Mouse (Mus musculus) MEL (cell line): ENCODE results near the gene Cd248. TPM values are rescaled to one million over a fixed set of nuclear protein-coding genes. Genes with fewer than 3 reads are reported as not detected.

Experiments used
- DNase-seq: peaks from one replicate; pipeline ENCODE4 v3.0.0; 2011; ENCODE audit warnings: low read depth, low spot score
- H3K27ac ChIP-seq: 2 replicates; pipeline ENCODE4 v1.5.1; 2012; ENCODE audit warnings: low read depth, mild to moderate bottlenecking, control low read depth, low read length, moderate library complexity; ENCODE audit not compliant: control insufficient read depth
- H3K27me3 ChIP-seq, 2 experiments: fragments of 150-350 bp in 1 of 2; sonication (generic) in 1 of 2; 2 replicates each; pipeline ENCODE4 v1.6.1; 2012; ENCODE audit warnings: low read length in 2 of 2, mild to moderate bottlenecking in 2 of 2, improper control_type of control experiment in 1 of 2, moderate library complexity in 1 of 2; ENCODE audit not compliant: insufficient read depth in 2 of 2, control insufficient read depth in 1 of 2
- H3K36me3 ChIP-seq, 2 experiments: 2 replicates each; pipeline ENCODE4 v1.6.1; 2012 to 2014; ENCODE audit warnings: low read length in 2 of 2, improper control_type of control experiment in 1 of 2, inconsistent platforms in 1 of 2, mild to moderate bottlenecking in 1 of 2; ENCODE audit not compliant: insufficient read depth in 2 of 2, control insufficient read depth in 1 of 2
- H3K4me1 ChIP-seq, 2 experiments: fragments of 150-350 bp in 1 of 2; sonication (generic) in 1 of 2; 2 replicates each; pipeline ENCODE4 v1.6.1; 2012; ENCODE audit warnings: low read length in 2 of 2, improper control_type of control experiment in 1 of 2, mild to moderate bottlenecking in 1 of 2; ENCODE audit not compliant: insufficient read depth in 2 of 2, control insufficient read depth in 1 of 2
- H3K4me3 ChIP-seq, 2 experiments: fragments of 150-350 bp in 1 of 2; sonication (generic) in 1 of 2; 2 replicates each; pipeline ENCODE4 v1.5.1; 2012; ENCODE audit warnings: low read depth in 2 of 2, low read length in 2 of 2, mild to moderate bottlenecking in 2 of 2, moderate library complexity in 2 of 2, control low read depth in 1 of 2, improper control_type of control experiment in 1 of 2; ENCODE audit not compliant: control insufficient read depth in 1 of 2, insufficient read depth in 1 of 2
- H3K79me2 ChIP-seq: 2 replicates; pipeline ENCODE4 v1.6.1; 2012; ENCODE audit warnings: mild to moderate bottlenecking, low read length, moderate library complexity; ENCODE audit not compliant: control insufficient read depth, poor library complexity, insufficient read depth
- H3K9ac ChIP-seq: 2 replicates; pipeline ENCODE4 v1.6.1; 2012; ENCODE audit warnings: low read depth, mild to moderate bottlenecking, control low read depth, low read length, moderate library complexity; ENCODE audit not compliant: control insufficient read depth, poor library complexity, severe bottlenecking
- H3K9me3 ChIP-seq: fragments of 150-350 bp; sonication (generic); replicated peaks from 2 replicates; pipeline ENCODE4 v1.6.1; 2012; ENCODE audit warnings: mild to moderate bottlenecking, low read length, improper control_type of control experiment, moderate library complexity; ENCODE audit not compliant: insufficient read depth
- BHLHE40 ChIP-seq: IDR thresholded peaks from 2 replicates; pipeline ENCODE4 v1.6.1; 2012; ENCODE audit warnings: low read depth, mild to moderate bottlenecking, inconsistent platforms, low read length, improper control_type of control experiment, borderline replicate concordance
- CHD1 ChIP-seq: IDR thresholded peaks from 2 replicates; pipeline ENCODE4 v1.6.1; 2012; ENCODE audit warnings: low read depth, mild to moderate bottlenecking, inconsistent platforms, low read length, improper control_type of control experiment
- CHD2 ChIP-seq: IDR thresholded peaks from 2 replicates; pipeline ENCODE4 v1.6.1; 2011; ENCODE audit warnings: low read length, improper control_type of control experiment
- CTCF ChIP-seq, 3 experiments: IDR thresholded peaks in 2 of 3; conservative IDR thresholded peaks in 1 of 3; 2 replicates each; pipeline ENCODE4 v1.5.1; 2011 to 2012; ENCODE audit warnings: low read length in 3 of 3, low read depth in 2 of 3, mild to moderate bottlenecking in 2 of 3, improper control_type of control experiment in 1 of 3, inconsistent platforms in 1 of 3, mixed read lengths in 1 of 3, moderate library complexity in 1 of 3; ENCODE audit not compliant: control insufficient read depth in 1 of 3, insufficient read depth in 1 of 3, poor library complexity in 1 of 3, severe bottlenecking in 1 of 3
- ETS1 ChIP-seq: IDR thresholded peaks from 2 replicates; pipeline ENCODE4 v1.6.1; 2012; ENCODE audit warnings: low read depth, mild to moderate bottlenecking, inconsistent platforms, low read length, improper control_type of control experiment, moderate library complexity
- MAFK ChIP-seq: IDR thresholded peaks from 2 replicates; pipeline ENCODE4 v1.6.1; 2011; ENCODE audit warnings: low read depth, mild to moderate bottlenecking, low read length, improper control_type of control experiment, borderline replicate concordance
- MXI1 ChIP-seq: IDR thresholded peaks from 2 replicates; pipeline ENCODE4 v1.6.1; 2011; ENCODE audit warnings: mild to moderate bottlenecking, low read depth, low read length, improper control_type of control experiment
- MYB ChIP-seq: IDR thresholded peaks from 2 replicates; pipeline ENCODE4 v1.6.1; 2011; ENCODE audit warnings: mild to moderate bottlenecking, low read depth, low read length, improper control_type of control experiment
- NRF1 ChIP-seq: IDR thresholded peaks from 2 replicates; pipeline ENCODE4 v1.6.1; 2014; ENCODE audit warnings: low read depth, mild to moderate bottlenecking, inconsistent platforms, low read length, improper control_type of control experiment, moderate library complexity; ENCODE audit not compliant: poor library complexity, insufficient read depth, severe bottlenecking
- POLR2A ChIP-seq, 2 experiments: IDR thresholded peaks; 2 replicates each; pipeline ENCODE4 v1.6.1; 2011 to 2012; ENCODE audit warnings: low read length in 2 of 2, mild to moderate bottlenecking in 2 of 2, control low read depth in 1 of 2, improper control_type of control experiment in 1 of 2, low read depth in 1 of 2, moderate library complexity in 1 of 2; ENCODE audit not compliant: control insufficient read depth in 1 of 2, insufficient read depth in 1 of 2, poor library complexity in 1 of 2
- POLR2AphosphoS5 ChIP-seq: IDR thresholded peaks from 2 replicates; pipeline ENCODE4 v1.6.1; 2012; ENCODE audit warnings: low read depth, borderline replicate concordance, mild to moderate bottlenecking, inconsistent platforms, low read length, moderate library complexity, mixed read lengths
- RAD21 ChIP-seq: IDR thresholded peaks from 2 replicates; pipeline ENCODE4 v1.6.1; 2011; ENCODE audit warnings: mild to moderate bottlenecking, low read depth, low read length, improper control_type of control experiment
- RCOR1 ChIP-seq: IDR thresholded peaks from 2 replicates; pipeline ENCODE4 v1.6.1; 2012; ENCODE audit warnings: low read depth, mild to moderate bottlenecking, inconsistent platforms, low read length, improper control_type of control experiment
- SMC3 ChIP-seq: IDR thresholded peaks from 2 replicates; pipeline ENCODE4 v1.6.1; 2011; ENCODE audit warnings: low read depth, low read length, improper control_type of control experiment
- TBP ChIP-seq: IDR thresholded peaks from 2 replicates; pipeline ENCODE4 v1.8.0; 2011; ENCODE audit warnings: low read depth, low read length, improper control_type of control experiment
- TCF12 ChIP-seq: IDR thresholded peaks from 2 replicates; pipeline ENCODE4 v1.6.1; 2014; ENCODE audit warnings: low read depth, mild to moderate bottlenecking, inconsistent platforms, low read length, improper control_type of control experiment, moderate library complexity
- ZKSCAN1 ChIP-seq: IDR thresholded peaks from 2 replicates; pipeline ENCODE4 v1.6.1; 2012; ENCODE audit warnings: low read depth, mild to moderate bottlenecking, inconsistent platforms, low read length, improper control_type of control experiment, moderate library complexity
- ZNF384 ChIP-seq: IDR thresholded peaks from 2 replicates; pipeline ENCODE4 v1.6.1; 2012; ENCODE audit warnings: low read depth, mild to moderate bottlenecking, inconsistent platforms, low read length, improper control_type of control experiment
- polyA plus RNA-seq, 2 experiments: library from polyadenylated mRNA; stranded (reverse) in 1 of 2; unstranded in 1 of 2; fragments of >175 nt in 1 of 2; fragments of >200 nt in 1 of 2; gene quantifications; 2 replicates each; pipeline versions ENCODE4 v1.2.1 to v1.2.4; 2012; ENCODE audit warnings: low replicate concordance in 2 of 2, low read depth in 1 of 2; ENCODE audit not compliant: insufficient read length in 2 of 2, insufficient read depth in 1 of 2, missing spikeins in 1 of 2
- total RNA-seq: library from RNA; depleted of rRNA; stranded (reverse); fragments of 300-350 nt; gene quantifications from 2 replicates; pipeline ENCODE4 v1.2.3, GENCODE M21; 2012

Gene Cd248
- total and polyA plus RNA-seq, 3 experiments = 0.27 to 0.86 TPM; not detected in 1

GRCm38 (mm10) chr19:5045531-5045930 lies 22.3 kb upstream of the Cd248 start:
- peaks cover 2 to 4% of the 10 kb centered on the region in 2 experiments; a peak in 3 of 4 replicates for H3K36me3 ChIP-seq
- H3K4me3 ChIP-seq = no peak overlapping the region
- H3K4me1 ChIP-seq = no peaks in the 10 kb centered on the region; a peak in 2 of 4 replicates
- TF ChIP-seq ETS1 = no peak
- TF ChIP-seq NRF1 = no peak
- TF ChIP-seq SMC3 = no peak
- no peak for TF ChIP-seq TCF12
- TF ChIP-seq BHLHE40 = no peak
- no peak for TF ChIP-seq CHD2
- H3K79me2 ChIP-seq = peaks cover 15% of the 10 kb centered on the region
- H3K27me3 ChIP-seq = no peaks in the 10 kb centered on the region
- no peaks in the 10 kb centered on the region for H3K9me3 ChIP-seq
- H3K9ac ChIP-seq = no peak overlapping the region
- no peak for DNase-seq
- no peak overlapping the region for H3K27ac ChIP-seq

GRCm38 (mm10) chr19:5048138-5049056 lies 19.5 kb upstream of the Cd248 start:
- H3K27me3 ChIP-seq = no peaks in the 10 kb centered on the region
- no peaks in the 10 kb centered on the region for H3K79me2 ChIP-seq
- no peaks in the 10 kb centered on the region for H3K9me3 ChIP-seq
- H3K9ac ChIP-seq = no peak overlapping the region
- peaks cover 0 to 1% of the 10 kb centered on the region in 2 experiments; a peak in 1 of 4 replicates for H3K4me1 ChIP-seq
- H3K27ac ChIP-seq = no peak overlapping the region
- H3K4me3 ChIP-seq = no peak overlapping the region
- DNase-seq = no peak
- TF ChIP-seq BHLHE40 = no peak
- TF ChIP-seq ZNF384 = peak; percentile 28; the same call in 1 of the 2 replicates
- TF ChIP-seq TCF12 = no peak
- TF ChIP-seq MXI1 = no peak
- TF ChIP-seq ZKSCAN1 = no peak
- TF ChIP-seq ETS1 = no peak
- no peak for TF ChIP-seq NRF1
- no peak for TF ChIP-seq MAFK
- TF ChIP-seq CHD1 = no peak
- TF ChIP-seq CTCF (IDR thresholded peaks at IDR 0.05 in 2 of 3, conservative IDR thresholded peaks at IDR 0.05 in 1 of 3; ENCODE audit: control insufficient read depth in 1 of 3, insufficient read depth in 1 of 3, low read depth in 2 of 3, low read length in 3 of 3, poor library complexity in 1 of 3, severe bottlenecking in 1 of 3) = peak in 2 of 3 experiments; percentile 19 to 21; a peak in 2 of 6 replicates
- TF ChIP-seq TBP = no peak
- no peak for TF ChIP-seq POLR2AphosphoS5
- TF ChIP-seq RAD21 = no peak
- TF ChIP-seq SMC3 = no peak
- no peak for TF ChIP-seq RCOR1
- TF ChIP-seq POLR2A (IDR thresholded peaks at IDR 0.05; ENCODE audit: control insufficient read depth in 1 of 2, insufficient read depth in 1 of 2, low read depth in 1 of 2, low read length in 2 of 2, poor library complexity in 1 of 2) = no peak
- no peak for TF ChIP-seq MYB
- peaks cover 0 to 3% of the 10 kb centered on the region in 2 experiments; a peak in 3 of 4 replicates for H3K36me3 ChIP-seq
